Mouse (Mus musculus) CH12.LX (cell line): Measurements from ENCODE around the gene Tmub1. TPM values are rescaled to one million over a fixed set of nuclear protein-coding genes. Genes with fewer than 3 reads are reported as not detected.

ENCODE experiments used
- DNase-seq: peaks from one replicate; pipeline ENCODE4 v3.0.0-alpha.2; 2013; ENCODE audit errors: extremely low read depth
- H3K27ac ChIP-seq: 2 replicates; pipeline ENCODE4 v1.5.1; 2012; ENCODE audit warnings: low read depth, mild to moderate bottlenecking, control low read depth, moderate library complexity; ENCODE audit not compliant: insufficient read depth
- H3K27me3 ChIP-seq: replicated peaks from 2 replicates; pipeline ENCODE3; 2012; ENCODE audit warnings: inconsistent platforms
- H3K36me3 ChIP-seq, 2 experiments: replicated peaks in 1 of 2; 2 replicates each; pipeline versions ENCODE3 to v1.6.1; 2012; ENCODE audit warnings: inconsistent platforms in 1 of 2, low read length in 1 of 2, mild to moderate bottlenecking in 1 of 2, mixed read lengths in 1 of 2, moderate library complexity in 1 of 2; ENCODE audit not compliant: control insufficient read depth in 1 of 2, insufficient read depth in 1 of 2
- H3K4me1 ChIP-seq, 2 experiments: 2 replicates each; pipeline ENCODE4 v1.6.1; 2012; ENCODE audit warnings: inconsistent platforms in 1 of 2, moderate library complexity in 1 of 2; ENCODE audit not compliant: insufficient read depth in 2 of 2, control insufficient read depth in 1 of 2
- H3K4me2 ChIP-seq: 2 replicates; pipeline ENCODE4 v1.6.1; 2012; ENCODE audit warnings: low read depth, mild to moderate bottlenecking, control low read depth; ENCODE audit not compliant: poor library complexity, insufficient read depth, severe bottlenecking
- H3K4me3 ChIP-seq, 3 experiments: fragments of 150-350 bp in 1 of 3; sonication (generic) in 1 of 3; replicated peaks in 1 of 3; 2 replicates each; pipeline versions ENCODE3 to v1.5.1; 2011 to 2012; ENCODE audit warnings: low read depth in 2 of 3, low read length in 2 of 3, mild to moderate bottlenecking in 2 of 3, moderate library complexity in 2 of 3, control low read depth in 1 of 3, improper control_type of control experiment in 1 of 3, inconsistent platforms in 1 of 3, mixed read lengths in 1 of 3; ENCODE audit not compliant: poor library complexity in 1 of 3
- H3K79me2 ChIP-seq: replicated peaks from 2 replicates; pipeline ENCODE4 v1.6.1; 2012; ENCODE audit warnings: mild to moderate bottlenecking, moderate library complexity; ENCODE audit not compliant: control insufficient read depth, poor library complexity, insufficient read depth, severe bottlenecking; ENCODE audit errors: extremely low read depth
- H3K9ac ChIP-seq: 2 replicates; pipeline ENCODE4 v1.6.1; 2012; ENCODE audit warnings: low read depth, mild to moderate bottlenecking, control low read depth, moderate library complexity; ENCODE audit not compliant: insufficient read depth
- H3K9me3 ChIP-seq: replicated peaks from 2 replicates; pipeline ENCODE3; 2012; ENCODE audit warnings: low read length, inconsistent platforms, mixed read lengths
- BHLHE40 ChIP-seq: IDR thresholded peaks from 2 replicates; pipeline ENCODE4 v1.6.1; 2011; ENCODE audit warnings: mild to moderate bottlenecking, low read depth, low read length, improper control_type of control experiment
- CHD1 ChIP-seq: IDR thresholded peaks from 2 replicates; pipeline ENCODE4 v1.6.1; 2012; ENCODE audit warnings: low read depth, low read length, improper control_type of control experiment, inconsistent platforms
- CHD2 ChIP-seq: IDR thresholded peaks from 2 replicates; pipeline ENCODE4 v1.6.1; 2011; ENCODE audit warnings: low read length, improper control_type of control experiment
- E2F4 ChIP-seq: IDR thresholded peaks from 2 replicates; pipeline ENCODE4 v1.6.1; 2011; ENCODE audit warnings: low read depth, low read length, improper control_type of control experiment; ENCODE audit not compliant: insufficient replicate concordance
- ELF1 ChIP-seq: IDR thresholded peaks from 2 replicates; pipeline ENCODE4 v1.6.1; 2014; ENCODE audit warnings: low read depth, mild to moderate bottlenecking, inconsistent platforms, low read length, improper control_type of control experiment
- EP300 ChIP-seq: IDR thresholded peaks from 2 replicates; pipeline ENCODE4 v1.6.1; 2011; ENCODE audit warnings: low read length, improper control_type of control experiment
- ETS1 ChIP-seq: conservative IDR thresholded peaks from 2 replicates; pipeline ENCODE4 v1.6.1; 2012; ENCODE audit warnings: low read depth, mild to moderate bottlenecking, inconsistent platforms, low read length, improper control_type of control experiment, moderate library complexity
- GABPA ChIP-seq: IDR thresholded peaks from 2 replicates; pipeline ENCODE4 v1.6.1; 2012; ENCODE audit warnings: low read depth, low read length, improper control_type of control experiment, inconsistent platforms; ENCODE audit not compliant: insufficient replicate concordance
- HCFC1 ChIP-seq: IDR thresholded peaks from 2 replicates; pipeline ENCODE4 v1.6.1; 2012; ENCODE audit warnings: low read depth, mild to moderate bottlenecking, inconsistent platforms, low read length, improper control_type of control experiment
- IRF4 ChIP-seq: IDR thresholded peaks from 2 replicates; pipeline ENCODE4 v1.6.1; 2014; ENCODE audit warnings: low read depth, mild to moderate bottlenecking, inconsistent platforms, low read length, improper control_type of control experiment
- JUN ChIP-seq: IDR thresholded peaks from 2 replicates; pipeline ENCODE4 v1.6.1; 2011; ENCODE audit warnings: low read depth, mild to moderate bottlenecking, low read length, improper control_type of control experiment, moderate library complexity; ENCODE audit not compliant: insufficient read depth
- KAT2A ChIP-seq: IDR thresholded peaks from 2 replicates; pipeline ENCODE4 v1.6.1; 2012; ENCODE audit warnings: low read length, improper control_type of control experiment, inconsistent platforms; ENCODE audit not compliant: insufficient replicate concordance
- MAX ChIP-seq: IDR thresholded peaks from 2 replicates; pipeline ENCODE4 v1.6.1; 2011; ENCODE audit warnings: low read length, improper control_type of control experiment
- MEF2A ChIP-seq: IDR thresholded peaks from 2 replicates; pipeline ENCODE4 v1.6.1; 2014; ENCODE audit warnings: low read depth, mild to moderate bottlenecking, inconsistent platforms, low read length, improper control_type of control experiment, borderline replicate concordance
- MYC ChIP-seq: IDR thresholded peaks from 2 replicates; pipeline ENCODE4 v1.6.1; 2011; ENCODE audit warnings: low read depth, mild to moderate bottlenecking, improper control_type of control experiment, low read length
- NELFE ChIP-seq: IDR thresholded peaks from 2 replicates; pipeline ENCODE4 v1.6.1; 2011; ENCODE audit warnings: low read depth, low read length, improper control_type of control experiment
- NRF1 ChIP-seq: IDR thresholded peaks from 2 replicates; pipeline ENCODE4 v1.6.1; 2014; ENCODE audit warnings: low read depth, mild to moderate bottlenecking, inconsistent platforms, low read length, improper control_type of control experiment, moderate library complexity
- POLR2A ChIP-seq: IDR thresholded peaks from 2 replicates; pipeline ENCODE4 v1.6.1; 2011; ENCODE audit warnings: low read depth, mild to moderate bottlenecking, improper control_type of control experiment, low read length
- POLR2AphosphoS2 ChIP-seq: IDR thresholded peaks from 2 replicates; pipeline ENCODE4 v1.6.1; 2011; ENCODE audit warnings: low read depth, low read length, improper control_type of control experiment
- RCOR1 ChIP-seq: conservative IDR thresholded peaks from 2 replicates; pipeline ENCODE4 v1.6.1; 2012; ENCODE audit warnings: low read depth, mild to moderate bottlenecking, inconsistent platforms, low read length, improper control_type of control experiment
- SIN3A ChIP-seq: IDR thresholded peaks from 2 replicates; pipeline ENCODE4 v1.6.1; 2012; ENCODE audit warnings: low read length, improper control_type of control experiment, inconsistent platforms
- SMC3 ChIP-seq: IDR thresholded peaks from 2 replicates; pipeline ENCODE4 v1.6.1; 2011; ENCODE audit warnings: low read depth, low read length, improper control_type of control experiment
- TBP ChIP-seq: conservative IDR thresholded peaks from 2 replicates; pipeline ENCODE4 v1.6.1; 2011; ENCODE audit warnings: low read depth, low read length, improper control_type of control experiment
- USF2 ChIP-seq: conservative IDR thresholded peaks from 2 replicates; pipeline ENCODE4 v1.6.1; 2011; ENCODE audit warnings: low read depth, low read length, improper control_type of control experiment
- ZC3H11A ChIP-seq: IDR thresholded peaks from 2 replicates; pipeline ENCODE4 v1.6.1; 2012; ENCODE audit warnings: low read depth, mild to moderate bottlenecking, inconsistent platforms, low read length, improper control_type of control experiment
- ZKSCAN1 ChIP-seq: IDR thresholded peaks from 2 replicates; pipeline ENCODE4 v1.6.1; 2012; ENCODE audit warnings: low read depth, inconsistent platforms, low read length, improper control_type of control experiment, borderline replicate concordance
- ZMIZ1 ChIP-seq: IDR thresholded peaks from 2 replicates; pipeline ENCODE4 v1.6.1; 2012; ENCODE audit warnings: low read depth, mild to moderate bottlenecking, inconsistent platforms, low read length, improper control_type of control experiment
- dilution Hi-C: fragments of 300-500 bp; cut with MboI; formaldehyde crosslinking; loops from 2 replicates; pipeline ENCODE4 v1.14.3; 2020; ENCODE audit warnings: low sequenced_read_pairs; ENCODE audit not compliant: extremely low pct_unique_long_range_greater_than_20kb, extremely low pct_ligation_motif_present
- in situ Hi-C: fragments of 300-500 bp; cut with MboI; formaldehyde crosslinking; loops from 3 replicates; pipeline ENCODE4 v1.14.3; 2019; ENCODE audit warnings: low sequenced_read_pairs, low pct_ligation_motif_present, low pct_unique_long_range_greater_than_20kb, mixed read lengths
- polyA plus RNA-seq: library from polyadenylated mRNA; unstranded; fragments of >175 nt; gene quantifications from 2 replicates; pipeline ENCODE4 v1.2.1, GENCODE M21; 2012; ENCODE audit warnings: low read depth; ENCODE audit not compliant: insufficient read length
- total RNA-seq, 2 experiments: library from RNA; depleted of rRNA; stranded (reverse); fragments of 300-350 nt in 1 of 2; fragments of >200 nt in 1 of 2; gene quantifications; 2 replicates each; pipeline ENCODE4 v1.2.3; 2012 to 2014

Gene Tmub1
- total and polyA plus RNA-seq, 3 experiments: 6.1 to 13.1 (median 11.2) TPM

- Histone ChIP-seq H3K79me2 (peaks cover 35% of the 10 kb centered on the region), H3K9ac (peak within 1 kb of the TSS; percentile 91), H3K4me3 (peak within 1 kb of the TSS; percentile 81 to 90 (median 84)), H3K27me3 (peaks cover 31% of the 10 kb centered on the region), H3K4me2 (peak within 1 kb of the TSS; percentile 95), H3K27ac (no peak within 1 kb of the TSS; the same call in 1 of the 2 replicates), H3K9me3 (no peaks in the 10 kb centered on the region), H3K4me1 (peaks cover 24 to 44% of the 10 kb centered on the region in 2 experiments), H3K36me3 (peaks cover 0 to 25% of the 10 kb centered on the region in 2 experiments)
- no peak for TF ChIP-seq POLR2AphosphoS2
- no peak for TF ChIP-seq ELF1
- no peak for TF ChIP-seq POLR2A
- TF ChIP-seq CHD2: no peak
- TF ChIP-seq ZKSCAN1: no peak
- TF ChIP-seq RCOR1: no peak
- no peak for TF ChIP-seq TBP
- TF ChIP-seq EP300: no peak
- TF ChIP-seq IRF4: no peak
- TF ChIP-seq NRF1: no peak
- no peak for TF ChIP-seq NELFE
- no peak for TF ChIP-seq ZC3H11A
- TF ChIP-seq CHD1: no peak
- TF ChIP-seq JUN: no peak
- TF ChIP-seq SIN3A: no peak
- TF ChIP-seq BHLHE40: no peak
- in situ Hi-C loops: no loop called here
- dilution Hi-C loops: no loop called here
- DNase-seq: peak; percentile 35
These were observed 4.5 kb upstream of the Tmub1 start, which contains the start of gene Agap3 for GRCm38 (mm10) chr5:24452030-24452690. Gene Agap3, plus strand, starts transcription at chr5:24452177.

DNA sequence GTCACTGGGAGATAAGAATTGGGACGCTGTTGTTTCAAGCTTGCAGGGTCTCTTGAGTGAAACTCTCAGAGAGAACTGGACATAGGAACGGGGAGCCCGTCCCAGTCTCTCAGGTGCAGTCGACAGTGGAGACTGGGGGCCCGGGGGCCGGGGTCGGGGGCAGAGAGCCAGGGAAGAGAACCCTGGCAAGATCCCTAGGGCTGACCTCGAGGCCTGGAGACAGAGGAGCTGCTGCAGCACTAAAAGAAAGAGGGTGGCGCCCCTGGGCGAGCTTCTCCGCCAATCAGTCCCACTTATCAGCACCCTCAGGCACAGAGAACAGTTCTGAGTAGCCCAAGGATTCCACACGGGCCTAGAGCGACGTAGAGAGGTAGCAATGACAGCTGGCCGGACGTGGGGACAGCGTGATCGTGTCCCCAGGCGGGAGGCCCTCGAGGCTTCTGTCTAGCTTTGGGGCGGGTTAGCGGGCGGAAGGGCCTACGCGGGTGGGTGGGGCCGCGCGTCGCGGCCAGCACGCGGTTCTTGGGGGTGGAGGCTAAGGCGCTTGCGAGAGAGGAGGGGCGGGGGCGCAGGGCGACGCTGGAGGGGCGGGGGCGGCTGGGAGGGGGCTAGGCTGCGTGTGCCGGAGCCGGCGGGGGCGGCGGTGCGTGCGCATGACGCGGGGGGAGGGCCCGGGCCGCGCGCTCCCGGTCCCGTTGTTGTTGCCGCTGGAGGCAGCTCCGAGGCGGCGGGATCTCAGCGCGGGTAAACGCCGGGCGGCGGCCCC lies 3.8 kb upstream of the Tmub1 start:
- peaks cover 28 to 50% of the 10 kb centered on the region in 2 experiments for H3K4me1 ChIP-seq
- H3K4me3 ChIP-seq: peak overlapping the region; percentile 30 to 90 (median 84)
- H3K36me3 ChIP-seq: peaks cover 0 to 20% of the 10 kb centered on the region in 2 experiments
- no peak overlapping the region; the same call in 1 of the 2 replicates for H3K27ac ChIP-seq
- dilution Hi-C loops: no loop called here
- in situ Hi-C loops: no loop called here
- DNase-seq: peak; percentile 78
- H3K9ac ChIP-seq: peak overlapping the region; percentile 91
- peak overlapping the region; percentile 78 for H3K4me2 ChIP-seq
- peaks cover 31% of the 10 kb centered on the region for H3K27me3 ChIP-seq
- peaks cover 32% of the 10 kb centered on the region for H3K79me2 ChIP-seq
- H3K9me3 ChIP-seq: no peaks in the 10 kb centered on the region
- TF ChIP-seq ELF1 (peak; percentile 58), SIN3A (peak; percentile 85), ZMIZ1 (peak; percentile 44; the same call in 1 of the 2 replicates), CHD1 (no peak), MAX (peak; percentile 88), NRF1 (peak; percentile 73), MEF2A (0 out of 2 replicates have a peak, but pooled peaks have one; percentile 14), GABPA (no peak), USF2 (no peak), POLR2AphosphoS2 (0 out of 2 replicates have a peak, but pooled peaks have one; percentile 40), KAT2A (no peak), ETS1 (0 out of 2 replicates have a peak, but pooled peaks have one; percentile 28), MYC (peak; percentile 71), TBP (no peak), IRF4 (no peak), HCFC1 (0 out of 2 replicates have a peak, but pooled peaks have one; percentile 47), SMC3 (no peak), EP300 (no peak), E2F4 (no peak), BHLHE40 (peak; percentile 60; the same call in 1 of the 2 replicates)
